Mouse (Mus musculus) urinary bladder, postnatal 36 days (tissue): ENCODE results near the gene Erich4.
"Not testable (repeated sequence)": the region's sequence is repeated elsewhere in the genome, so short reads cannot be mapped to it uniquely, and the experiment has no call there.

Experiments used
- DNase-seq, 2 experiments: peaks; one replicate each; pipeline ENCODE4 v3.0.0; 2022; ENCODE audit warnings: low spot score in 2 of 2, mixed read lengths in 1 of 2

Erich4 gene

GRCm38 (mm10) chr7:25579441-25579840 lies 36.3 kb downstream of the Erich4 start:
- no peak for DNase-seq

GRCm38 (mm10) chr7:25576793-25577437 lies 38.8 kb downstream of the Erich4 start:
- DNase-seq, result not testable (repeated sequence)

- DNase-seq, result not testable (repeated sequence)
Observed at GRCm38 (mm10) chr7:25576308-25576707, 39.4 kb downstream of the Erich4 start.

- no peak for DNase-seq
Observed at GRCm38 (mm10) chr7:25575870-25576269, 39.8 kb downstream of the Erich4 start.

GRCm38 (mm10) chr7:25575105-25575504 lies 40.6 kb downstream of the Erich4 start:
- no peak for DNase-seq

- not testable (repeated sequence) for DNase-seq
Observed at GRCm38 (mm10) chr7:25573806-25574205, 41.9 kb downstream of the Erich4 start.

- DNase-seq, result no peak
Observed at GRCm38 (mm10) chr7:25568721-25569120, 47.0 kb downstream of the Erich4 start.
